Mouse (Mus musculus): ENCODE results near the gene Vcan. TPM values are rescaled to one million over a fixed set of nuclear protein-coding genes. Genes with fewer than 3 reads are reported as not detected.

Gene Vcan
- polyA plus RNA-seq, 1 experiment from 2014 or later: 29.7 TPM

DNA sequence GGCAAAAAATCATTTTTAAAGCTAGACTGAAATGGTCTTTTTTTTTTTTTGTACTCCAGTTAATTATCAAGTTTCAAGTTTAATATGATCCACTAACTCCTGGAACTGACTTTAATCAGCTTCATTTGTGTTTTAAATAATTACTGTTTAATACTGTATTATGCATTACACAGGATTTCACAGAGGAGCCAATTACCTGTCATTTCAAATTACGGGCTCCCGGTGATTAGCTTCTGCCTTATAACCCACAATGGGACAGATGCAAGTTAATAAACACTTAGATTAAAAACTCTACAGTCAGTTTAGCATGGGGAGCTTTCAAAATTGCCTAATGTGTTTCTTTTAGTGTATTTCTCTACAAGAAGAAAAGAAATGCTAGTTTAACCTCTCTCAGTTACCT, 96.7 kb downstream of the Vcan start:
- WGBS: 96% methylated on average over 2 of the region's 2 CpGs
- Histone ChIP-seq H3K36me3 (no peaks in the 10 kb centered on the region), H3K27me3 (ENCODE audit: low read depth, poor library complexity, severe bottlenecking) (no peaks in the 10 kb centered on the region)

DNA sequence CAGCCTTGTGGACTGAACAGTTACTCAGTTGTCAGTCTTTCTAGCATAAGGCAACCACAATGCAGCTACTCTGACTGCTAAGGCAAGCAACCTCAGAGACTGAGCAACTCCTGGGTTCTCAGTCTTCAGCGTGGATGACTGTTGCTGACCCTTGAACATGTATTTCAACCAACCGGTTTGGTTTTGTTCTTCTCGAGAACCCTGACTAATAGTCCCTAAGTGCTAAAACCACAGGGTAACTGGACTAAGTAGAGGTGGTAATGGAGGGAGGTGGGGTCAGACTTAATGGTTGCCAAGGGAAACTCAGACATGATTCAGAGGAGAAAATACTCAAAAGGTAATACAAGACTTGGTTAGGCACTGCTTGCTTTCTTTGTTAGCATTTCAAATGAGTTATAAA, 105.3 kb downstream of the Vcan start:
- H3K4me3 ChIP-seq: no peak overlapping the region
- no peak overlapping the region for H3K27ac ChIP-seq (replicated peaks)
- no peak for DNase-seq (ENCODE audit: low spot score)
- H3K36me3 ChIP-seq: no peaks in the 10 kb centered on the region
- 83% methylated on average over 3 of the region's 3 CpGs for WGBS
- no peaks in the 10 kb centered on the region for H3K27me3 ChIP-seq (ENCODE audit: low read depth, poor library complexity, severe bottlenecking)
- H3K9me3 ChIP-seq (replicated peaks): no peaks in the 10 kb centered on the region
- H3K4me1 ChIP-seq: no peaks in the 10 kb centered on the region

More for the DNA sequence above, 96.7 kb downstream of the Vcan start:
- DNase-seq (ENCODE audit: low spot score): no peak
- Histone ChIP-seq H3K27ac (replicated peaks) (no peak overlapping the region), H3K4me3 (no peak overlapping the region), H3K9me3 (replicated peaks) (no peaks in the 10 kb centered on the region), H3K4me1 (no peaks in the 10 kb centered on the region)

DNA sequence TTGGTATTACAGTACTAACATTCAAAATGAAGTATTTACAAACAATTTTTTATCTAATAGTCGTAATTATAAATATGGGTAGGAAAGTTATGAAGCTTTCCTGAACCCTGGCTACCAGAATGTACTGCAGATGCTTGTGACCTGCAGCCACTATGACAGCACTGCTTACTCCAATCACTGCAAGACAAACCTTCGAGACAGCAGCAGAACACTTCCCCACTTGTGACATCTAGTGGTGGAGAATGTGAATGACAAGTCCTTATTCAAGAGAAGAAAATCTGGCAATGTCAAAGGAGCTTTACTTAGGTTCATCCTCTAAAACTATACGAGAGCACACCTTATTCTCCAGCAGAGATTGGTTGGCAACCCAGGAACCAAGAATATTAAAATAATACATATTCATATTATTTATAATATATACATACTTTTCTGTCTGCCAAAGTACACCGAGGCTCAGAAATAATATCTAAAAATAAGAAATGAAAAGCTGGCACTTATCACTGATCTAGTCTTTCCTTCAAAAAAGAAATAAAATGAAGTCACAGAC, 108.1 kb downstream of the Vcan start:
- Histone ChIP-seq H3K4me3 (no peak overlapping the region), H3K27me3 (ENCODE audit: low read depth, poor library complexity, severe bottlenecking) (no peaks in the 10 kb centered on the region), H3K9me3 (replicated peaks) (no peaks in the 10 kb centered on the region), H3K4me1 (no peaks in the 10 kb centered on the region), H3K27ac (replicated peaks) (no peak overlapping the region), H3K36me3 (no peaks in the 10 kb centered on the region)
- 31% methylated on average over 4 of the region's 4 CpGs for WGBS
- DNase-seq (ENCODE audit: low spot score): peak; percentile 13

DNA sequence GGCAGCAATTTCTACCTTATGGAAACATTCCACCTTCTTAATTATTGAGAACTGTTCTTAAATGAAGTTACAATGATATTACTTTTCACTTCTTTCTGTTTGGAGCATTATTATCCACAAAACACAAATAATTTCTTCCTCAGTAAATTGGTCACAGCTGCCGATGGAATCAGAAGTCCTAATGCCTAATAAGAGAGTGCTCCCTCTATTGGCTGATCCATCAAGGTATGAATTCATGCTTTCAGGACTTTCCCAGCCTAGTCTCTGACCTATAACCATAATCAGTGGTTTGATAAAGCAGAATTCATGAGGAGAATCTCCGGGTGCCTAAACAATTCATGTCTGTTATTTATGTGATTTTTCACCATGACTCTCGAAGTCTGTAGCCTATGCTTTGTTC, 123.2 kb downstream of the Vcan start:
- 89% methylated on average over 3 of the region's 3 CpGs for WGBS
- no peaks in the 10 kb centered on the region for H3K27me3 ChIP-seq (ENCODE audit: low read depth, poor library complexity, severe bottlenecking)

GRCm38 (mm10) chr13:89607399-89607798, 134.9 kb downstream of the Vcan start:
- Histone ChIP-seq H3K27me3 (ENCODE audit: low read depth, poor library complexity, severe bottlenecking) (no peaks in the 10 kb centered on the region), H3K36me3 (no peaks in the 10 kb centered on the region), H3K4me1 (no peaks in the 10 kb centered on the region), H3K9me3 (replicated peaks) (no peaks in the 10 kb centered on the region), H3K4me3 (no peak overlapping the region), H3K27ac (replicated peaks) (no peak overlapping the region)
- WGBS: 71% methylated on average over 3 of the region's 3 CpGs
- no peak for DNase-seq (ENCODE audit: low spot score)

More for the DNA sequence above, 123.2 kb downstream of the Vcan start:
- DNase-seq (ENCODE audit: low spot score): no peak
- no peak overlapping the region for H3K27ac ChIP-seq (replicated peaks)
- no peaks in the 10 kb centered on the region for H3K4me1 ChIP-seq
- no peaks in the 10 kb centered on the region for H3K36me3 ChIP-seq
- H3K9me3 ChIP-seq (replicated peaks): no peaks in the 10 kb centered on the region
- no peak overlapping the region for H3K4me3 ChIP-seq

Other genes starting within 250 kb of the Vcan start
- gene Hapln1, start 202.7 kb downstream of the Vcan start, polyA plus RNA-seq (2016; fragmentation: Nextera tagmentation; extraction: Ambion mirVana): 17.5 and 22.0 TPM in 2 replicates

Measured in midbrain, embryonic 10.5 days (tissue).